Mouse (Mus musculus): ENCODE data around the gene Mvd.

Gene Mvd

GRCm38 (mm10) chr8:122443262-122444006 lies at the start of gene Mvd:
TSS of gene Mvd (minus strand) at chr8:122443422.
- peak; percentile 99 for DNase-seq (ENCODE audit: low read depth, low spot score)

- DNase-seq (ENCODE audit: low read depth, low spot score): no peak
Measured at GRCm38 (mm10) chr8:122488387-122488786, 45.2 kb upstream of the Mvd start.

- DNase-seq (ENCODE audit: low read depth, low spot score): no peak
Measured at GRCm38 (mm10) chr8:122484831-122485230, 41.6 kb upstream of the Mvd start.

GRCm38 (mm10) chr8:122483877-122484276 lies 40.7 kb upstream of the Mvd start:
- DNase-seq (ENCODE audit: low read depth, low spot score): peak; percentile 49

GRCm38 (mm10) chr8:122482448-122482847 lies 39.2 kb upstream of the Mvd start:
- DNase-seq (ENCODE audit: low read depth, low spot score): no peak

- DNase-seq (ENCODE audit: low read depth, low spot score): peak; percentile 88
Measured at GRCm38 (mm10) chr8:122475580-122476320, 32.5 kb upstream of the Mvd start, which contains the start of the genes Rnf166 and Ctu2. TSS of gene Rnf166 (minus strand) at chr8:122476064. TSS of gene Ctu2 (plus strand) at chr8:122476143.

- no peak for DNase-seq (ENCODE audit: low read depth, low spot score)
Measured at GRCm38 (mm10) chr8:122474951-122475560, 31.8 kb upstream of the Mvd start.

GRCm38 (mm10) chr8:122473911-122474421 lies 30.7 kb upstream of the Mvd start:
- DNase-seq (ENCODE audit: low read depth, low spot score): no peak

- no peak for DNase-seq (ENCODE audit: low read depth, low spot score)
Measured at GRCm38 (mm10) chr8:122470691-122471090, 27.5 kb upstream of the Mvd start.

- no peak for DNase-seq (ENCODE audit: low read depth, low spot score)
Measured at GRCm38 (mm10) chr8:122469965-122470364, 26.7 kb upstream of the Mvd start.

GRCm38 (mm10) chr8:122469407-122469806 lies 26.2 kb upstream of the Mvd start:
- DNase-seq (ENCODE audit: low read depth, low spot score): no peak

- no peak for DNase-seq (ENCODE audit: low read depth, low spot score)
Measured at GRCm38 (mm10) chr8:122467816-122468215, 24.6 kb upstream of the Mvd start.

- DNase-seq (ENCODE audit: low read depth, low spot score): no peak
Measured at GRCm38 (mm10) chr8:122464985-122465384, 21.8 kb upstream of the Mvd start.

- DNase-seq (ENCODE audit: low read depth, low spot score): no peak
Measured at GRCm38 (mm10) chr8:122463651-122464640, 20.7 kb upstream of the Mvd start.

- DNase-seq (ENCODE audit: low read depth, low spot score): no peak
Measured at GRCm38 (mm10) chr8:122462510-122462909, 19.3 kb upstream of the Mvd start.

- DNase-seq (ENCODE audit: low read depth, low spot score): peak; percentile 77
Measured at GRCm38 (mm10) chr8:122461473-122462148, 18.4 kb upstream of the Mvd start.

- DNase-seq (ENCODE audit: low read depth, low spot score): peak; percentile 76
Measured at GRCm38 (mm10) chr8:122460524-122461472, 17.6 kb upstream of the Mvd start, which contains the start of gene Snai3. TSS of gene Snai3 (minus strand) at chr8:122460733.

GRCm38 (mm10) chr8:122459990-122460389 lies 16.8 kb upstream of the Mvd start:
- DNase-seq (ENCODE audit: low read depth, low spot score): no peak

Data from R1 (cell line).